Mouse (Mus musculus) hindbrain, postnatal 0 days (tissue): ENCODE measurements around the gene Thra. TPM values are rescaled to one million over a fixed set of nuclear protein-coding genes. Genes with fewer than 3 reads are reported as not detected.
"Not testable (repeated sequence)": the region's sequence is repeated elsewhere in the genome, so short reads cannot be mapped to it uniquely, and the experiment has no call there.

Experiments
- ATAC-seq: fragments of 200-750 bp; cut with Nextera tagmentation; 2 replicates; pipeline ENCODE4 v1.8.0; 2017; ENCODE audit warnings: mild to moderate bottlenecking, moderate TSS enrichment, moderate library complexity
- DNase-seq: peaks from one replicate; pipeline ENCODE4 v3.0.0-alpha.2; 2015; ENCODE audit warnings: low spot score
- H3K27ac ChIP-seq: fragments of 300-500 bp; sonication (generic); 2 replicates; pipeline ENCODE4 v1.5.1; 2014; ENCODE audit warnings: mild to moderate bottlenecking
- H3K27me3 ChIP-seq: fragments of 300-500 bp; sonication (generic); 2 replicates; pipeline ENCODE4 v1.6.1; 2014; ENCODE audit warnings: low read length, mixed read lengths; ENCODE audit not compliant: insufficient read depth
- H3K36me3 ChIP-seq: fragments of 300-500 bp; sonication (generic); 2 replicates; pipeline ENCODE4 v1.6.1; 2014; ENCODE audit warnings: low read length, mixed read lengths; ENCODE audit not compliant: insufficient read depth
- H3K4me1 ChIP-seq: fragments of 300-500 bp; sonication (generic); 2 replicates; pipeline ENCODE4 v1.6.1; 2014; ENCODE audit warnings: antibody characterized with exemption, low read length, mixed read lengths; ENCODE audit not compliant: insufficient read depth
- H3K4me2 ChIP-seq: fragments of 300-500 bp; sonication (generic); 2 replicates; pipeline ENCODE4 v1.6.1; 2014; ENCODE audit warnings: low read depth, mild to moderate bottlenecking, low read length, moderate library complexity, mixed read lengths
- H3K4me3 ChIP-seq: fragments of 300-500 bp; sonication (generic); 2 replicates; pipeline ENCODE4 v1.5.1; 2014; ENCODE audit warnings: low read length
- H3K9ac ChIP-seq: fragments of 300-500 bp; sonication (generic); replicated peaks from 2 replicates; pipeline ENCODE4 v1.6.1; 2014; ENCODE audit warnings: mild to moderate bottlenecking, low read length, moderate library complexity, mixed read lengths
- H3K9me3 ChIP-seq: fragments of 300-500 bp; sonication (generic); 2 replicates; pipeline ENCODE4 v1.6.1; 2016; ENCODE audit warnings: low read length, mixed read lengths
- CTCF ChIP-seq: IDR thresholded peaks from 2 replicates; pipeline ENCODE4 v1.5.1; 2016; ENCODE audit warnings: antibody characterized with exemption, control low read depth, low read depth
- WGBS: fragments of 180-500 bp; shearing (Covaris S2); extraction: QIAGEN DNeasy Blood & Tissue Kit; methylation state at CpG from one replicate; pipeline ENCODE4 v1.1.7; 2014; 5-methylcytosine and 5-hydroxymethylcytosine counted together
- polyA plus RNA-seq: library from polyadenylated mRNA; unstranded; fragments of >200 nt; fragmentation: Nextera tagmentation; extraction: Ambion mirVana; gene quantifications from 2 replicates; pipeline ENCODE4 v1.2.1, GENCODE M21; 2015
- total RNA-seq: library from RNA; depleted of rRNA; stranded (reverse); fragments of >200 nt; gene quantifications from 2 replicates; pipeline ENCODE4 v1.2.3, GENCODE M21; 2014

Gene Thra
- total and polyA plus RNA-seq, 2 experiments from 2014 or later: 160 to 812 TPM

DNA sequence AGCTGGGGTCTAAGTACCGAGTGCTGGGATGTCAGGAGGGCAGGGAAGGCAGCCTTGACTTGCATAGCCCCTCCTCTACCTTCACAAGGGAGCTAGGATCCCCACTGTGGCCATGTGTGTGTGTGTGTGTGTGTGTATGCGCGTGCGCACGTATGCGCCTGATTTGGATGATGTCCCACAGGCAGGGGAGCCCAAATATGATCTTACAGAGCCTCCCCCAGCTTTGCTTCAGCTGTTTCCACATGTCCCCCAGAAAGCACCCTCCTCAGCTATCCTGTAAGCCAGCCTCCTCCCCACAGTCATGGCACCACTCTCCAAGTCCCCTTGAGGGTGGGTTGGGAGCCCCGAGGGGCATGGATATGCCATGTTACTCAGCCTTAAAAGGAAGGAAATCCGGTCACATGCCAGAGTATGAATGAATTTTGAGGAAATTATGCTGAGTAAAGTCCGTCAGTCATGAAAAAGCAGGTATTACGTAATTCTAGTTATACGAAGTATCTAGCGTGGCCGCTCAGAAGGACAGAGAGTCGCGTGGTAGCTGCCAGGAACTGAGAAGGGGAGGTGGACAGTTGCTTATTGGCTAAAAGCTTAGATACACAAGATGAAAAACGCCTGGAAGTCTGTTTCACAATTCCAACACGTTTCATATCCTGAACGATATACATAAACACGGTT, 32.0 kb upstream of the Thra start:
- 84% methylated on average over 19 of the region's 19 CpGs for whole genome bisulfite sequencing
- no peak overlapping the region for H3K4me2 ChIP-seq
- H3K27me3 ChIP-seq: no peaks in the 10 kb centered on the region
- peaks cover 42% of the 10 kb centered on the region for H3K36me3 ChIP-seq
- no peaks in the 10 kb centered on the region for H3K4me1 ChIP-seq
- H3K4me3 ChIP-seq: no peak overlapping the region
- no peak overlapping the region for H3K27ac ChIP-seq
- DNase-seq (no peak), ATAC-seq (no peak)
- TF ChIP-seq CTCF: no peak
- H3K9ac ChIP-seq: no peak overlapping the region
- no peaks in the 10 kb centered on the region for H3K9me3 ChIP-seq

GRCm38 (mm10) chr11:98709001-98709741, 31.3 kb upstream of the Thra start:
- no peak overlapping the region for H3K4me2 ChIP-seq
- no peak for TF ChIP-seq CTCF
- H3K9ac ChIP-seq: no peak overlapping the region
- H3K27me3 ChIP-seq: no peaks in the 10 kb centered on the region
- H3K9me3 ChIP-seq: no peaks in the 10 kb centered on the region
- DNase-seq (no peak), ATAC-seq (no peak)
- H3K36me3 ChIP-seq: peaks cover 49% of the 10 kb centered on the region
- no peaks in the 10 kb centered on the region for H3K4me1 ChIP-seq
- 72% methylated on average over 26 of the region's 26 CpGs for WGBS
- H3K4me3 ChIP-seq: no peak overlapping the region
- H3K27ac ChIP-seq: no peak overlapping the region

GRCm38 (mm10) chr11:98710416-98711045, 29.9 kb upstream of the Thra start:
- Histone ChIP-seq H3K27me3 (no peaks in the 10 kb centered on the region), H3K4me3 (no peak overlapping the region), H3K36me3 (peaks cover 60% of the 10 kb centered on the region), H3K27ac (no peak overlapping the region), H3K9me3 (no peaks in the 10 kb centered on the region), H3K9ac (no peak overlapping the region), H3K4me2 (no peak overlapping the region), H3K4me1 (no peaks in the 10 kb centered on the region)
- peak; percentile 24 for ATAC-seq
- DNase-seq: peak; percentile 89
- TF ChIP-seq CTCF: peak; percentile 98
- 52% methylated on average over 12 of the region's 12 CpGs for WGBS

DNA sequence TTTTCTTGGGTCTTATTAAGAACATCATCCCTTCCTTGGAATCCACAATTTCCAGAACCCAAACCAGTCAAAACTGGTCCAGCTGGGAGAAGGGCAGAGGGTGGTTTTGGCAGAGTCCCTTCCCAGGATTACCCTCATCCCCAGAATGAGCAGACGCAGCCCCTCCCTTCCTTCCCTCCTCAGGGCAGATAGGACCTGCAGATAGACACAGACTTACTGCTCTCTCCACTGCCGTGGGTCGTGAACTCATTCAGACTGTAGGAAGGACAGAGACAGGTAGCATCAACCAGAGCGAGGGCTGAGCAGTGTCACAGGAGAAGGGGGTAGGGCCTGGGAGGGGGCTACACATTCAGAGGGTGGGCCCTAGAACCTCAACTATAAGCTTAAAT, 29.4 kb upstream of the Thra start:
- Histone ChIP-seq H3K27ac (no peak overlapping the region), H3K4me1 (no peaks in the 10 kb centered on the region), H3K4me3 (no peak overlapping the region), H3K27me3 (no peaks in the 10 kb centered on the region), H3K9me3 (no peaks in the 10 kb centered on the region), H3K9ac (no peak overlapping the region), H3K36me3 (peaks cover 57% of the 10 kb centered on the region), H3K4me2 (no peak overlapping the region)
- no peak for DNase-seq
- no peak for ATAC-seq
- no peak for TF ChIP-seq CTCF
- WGBS: 80% methylated on average over 4 of the region's 4 CpGs

DNA sequence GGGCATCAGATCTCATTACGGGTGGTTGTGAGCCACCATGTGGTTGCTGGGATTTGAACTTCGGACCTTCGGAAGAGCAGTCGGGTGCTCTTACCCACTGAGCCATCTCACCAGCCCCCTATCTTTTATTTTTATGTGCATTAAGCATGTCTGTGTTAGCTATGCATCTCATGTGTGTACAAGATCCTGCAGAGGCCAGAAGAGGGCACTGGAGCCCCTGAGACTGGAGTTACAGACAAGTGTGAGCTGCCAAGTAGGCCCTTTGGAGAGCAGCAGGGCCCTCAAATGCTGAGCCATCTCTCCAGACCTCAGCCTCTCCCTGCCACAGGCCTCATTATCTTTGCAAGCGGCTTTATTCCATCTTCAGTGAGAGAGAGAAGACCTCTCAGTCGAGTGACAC, 28.4 kb upstream of the Thra start:
- not testable (repeated sequence) for H3K9ac ChIP-seq, H3K27me3 ChIP-seq, H3K27ac ChIP-seq, H3K4me3 ChIP-seq, H3K9me3 ChIP-seq, H3K4me2 ChIP-seq, H3K4me1 ChIP-seq
- peak; percentile 76 for DNase-seq
- WGBS: 70% methylated on average over 6 of the region's 6 CpGs
- H3K36me3 ChIP-seq: peaks cover 49% of the 10 kb centered on the region
- TF ChIP-seq CTCF: peak; percentile 62
- peak; percentile 61; the same call in 1 of the 2 replicates for ATAC-seq

GRCm38 (mm10) chr11:98713703-98714102, 26.7 kb upstream of the Thra start:
- ATAC-seq: no peak
- TF ChIP-seq CTCF: no peak
- DNase-seq: no peak
- H3K36me3 ChIP-seq: peaks cover 46% of the 10 kb centered on the region
- WGBS: 82% methylated on average over 12 of the region's 12 CpGs
- no peaks in the 10 kb centered on the region for H3K9me3 ChIP-seq
- H3K27me3 ChIP-seq: no peaks in the 10 kb centered on the region
- no peak overlapping the region for H3K9ac ChIP-seq
- no peaks in the 10 kb centered on the region for H3K4me1 ChIP-seq
- H3K27ac ChIP-seq: no peak overlapping the region
- H3K4me3 ChIP-seq: no peak overlapping the region
- no peak overlapping the region for H3K4me2 ChIP-seq
